Mouse (Mus musculus): ENCODE data around the gene Mns1.

DNA sequence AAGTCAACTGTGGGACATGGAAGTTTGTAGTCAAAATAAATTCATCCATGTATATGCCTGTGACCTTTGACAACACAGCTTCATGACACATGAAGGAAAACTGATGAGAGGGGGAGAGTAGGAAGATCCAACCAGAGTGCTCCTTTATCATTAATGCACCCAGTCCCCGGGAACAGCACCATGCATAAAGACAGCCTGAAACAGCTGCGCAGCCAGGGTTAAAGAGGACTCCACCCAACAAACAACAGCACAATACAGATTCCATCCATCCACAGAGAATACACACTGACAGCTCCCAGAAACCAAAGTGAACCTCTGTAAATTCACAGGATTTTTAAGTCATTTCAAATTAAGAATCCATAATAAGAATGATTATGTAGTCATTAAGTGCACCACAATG, 12.0 kb downstream of the Mns1 start:
- TF ChIP-seq CTCF (conservative IDR thresholded peaks at IDR 0.05; ENCODE audit: low read length) = no peak
- TF ChIP-seq POU5F1 (IDR thresholded peaks at IDR 0.05; ENCODE audit: borderline replicate concordance, low read length) = no peak

Measured in E14TG2a.4 (cell line).